Mouse (Mus musculus) brown adipose tissue, adult 24 weeks (tissue): ENCODE measurements around the gene Ktn1. TPM values are rescaled to one million over a fixed set of nuclear protein-coding genes. Genes with fewer than 3 reads are reported as not detected.

Experiments
- H3K27ac ChIP-seq: fragments of 200-500 bp; replicated peaks from 2 replicates; pipeline ENCODE4 v1.5.1; 2012; ENCODE audit warnings: low read depth, mild to moderate bottlenecking, low read length
- H3K4me1 ChIP-seq: fragments of 200-500 bp; 2 replicates; pipeline ENCODE4 v1.6.1; 2012; ENCODE audit warnings: low read length, mixed read lengths; ENCODE audit not compliant: control insufficient read depth, insufficient read depth, insufficient read length
- H3K4me3 ChIP-seq: fragments of 200-500 bp; 2 replicates; pipeline ENCODE4 v1.5.1; 2012; ENCODE audit warnings: low read depth, mild to moderate bottlenecking, low read length, moderate library complexity; ENCODE audit not compliant: insufficient read depth
- polyA plus RNA-seq: library from polyadenylated mRNA; stranded (reverse); fragments of >200 nt; gene quantifications from 2 replicates; pipeline ENCODE4 v1.2.4, GENCODE M21; 2012; ENCODE audit not compliant: missing spikeins, insufficient read depth, insufficient read length

The Ktn1 gene
- polyA plus RNA-seq, 1 experiment, result 18.3 TPM

GRCm38 (mm10) chr14:47717916-47718606 lies 69.8 kb downstream of the Ktn1 start:
- Histone ChIP-seq H3K4me1 (no peaks in the 10 kb centered on the region), H3K27ac (no peak overlapping the region), H3K4me3 (no peak overlapping the region)

DNA sequence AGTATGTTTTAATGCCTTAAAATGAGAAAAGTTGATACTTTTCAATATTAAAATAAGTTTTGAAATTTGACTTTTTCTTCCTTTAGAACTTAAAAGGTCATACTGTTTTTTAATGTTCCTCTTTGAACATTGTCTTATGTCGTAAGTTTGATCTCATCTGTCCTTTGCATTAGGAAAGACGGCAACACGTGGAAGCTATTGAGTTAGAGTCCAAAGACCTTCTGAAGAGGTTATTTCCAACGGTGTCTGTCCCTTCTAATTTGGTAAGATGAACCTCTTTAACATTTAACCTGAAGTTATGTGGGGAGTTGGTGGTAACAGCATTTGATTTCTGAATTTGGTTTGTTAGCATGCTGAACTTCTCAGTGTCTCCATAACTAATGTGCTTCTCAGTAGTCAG lies 71.8 kb downstream of the Ktn1 start:
- no peaks in the 10 kb centered on the region for H3K4me1 ChIP-seq
- no peak overlapping the region for H3K27ac ChIP-seq
- no peak overlapping the region for H3K4me3 ChIP-seq

DNA sequence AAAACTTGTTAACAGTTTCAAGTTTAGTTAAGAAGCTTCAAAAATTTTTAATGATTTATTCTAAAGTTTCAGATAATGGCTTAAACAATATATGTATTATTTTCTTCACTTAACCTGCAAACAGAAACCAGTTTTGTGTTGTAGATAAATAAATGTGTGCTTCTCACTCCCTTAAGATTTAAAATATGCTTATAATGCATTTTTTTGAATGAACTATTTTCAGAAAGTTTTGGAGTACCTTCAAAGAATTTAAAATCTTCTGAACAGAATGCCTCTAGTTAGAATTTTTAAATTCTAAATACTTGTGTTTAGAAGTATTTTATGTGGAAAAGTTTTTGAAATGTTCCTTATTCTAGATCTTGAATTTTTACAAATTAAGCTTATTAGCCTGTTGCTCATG lies 74.8 kb downstream of the Ktn1 start:
- Histone ChIP-seq H3K27ac (no peak overlapping the region), H3K4me3 (no peak overlapping the region), H3K4me1 (no peaks in the 10 kb centered on the region)

DNA sequence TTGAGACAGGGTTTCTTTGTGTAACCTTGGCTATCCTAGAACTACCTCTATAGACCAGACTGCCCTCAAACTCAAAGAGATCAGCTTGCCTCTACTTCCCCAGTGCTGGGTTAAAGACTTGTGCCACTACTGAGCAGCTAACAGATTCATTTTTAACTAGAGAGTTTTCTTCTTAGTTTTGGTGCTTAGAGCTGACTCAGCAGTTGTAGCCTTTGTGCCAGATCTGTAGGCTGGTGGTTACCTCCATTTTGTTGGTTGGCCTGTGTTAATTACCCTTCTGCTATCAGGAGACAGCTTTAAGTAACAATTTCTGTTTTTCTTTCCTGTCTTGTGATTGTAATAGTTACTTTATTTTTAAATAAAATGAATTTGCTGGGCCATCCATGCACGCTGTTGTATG lies 80.3 kb downstream of the Ktn1 start:
- H3K4me1 ChIP-seq, result no peaks in the 10 kb centered on the region
- H3K27ac ChIP-seq, result no peak overlapping the region
- no peak overlapping the region for H3K4me3 ChIP-seq

- Histone ChIP-seq H3K4me3 (no peak overlapping the region), H3K27ac (peak overlapping the region; percentile 23; the same call in 1 of the 2 replicates), H3K4me1 (no peaks in the 10 kb centered on the region)
Measured at GRCm38 (mm10) chr14:47735354-47735753, 87.1 kb downstream of the Ktn1 start.

DNA sequence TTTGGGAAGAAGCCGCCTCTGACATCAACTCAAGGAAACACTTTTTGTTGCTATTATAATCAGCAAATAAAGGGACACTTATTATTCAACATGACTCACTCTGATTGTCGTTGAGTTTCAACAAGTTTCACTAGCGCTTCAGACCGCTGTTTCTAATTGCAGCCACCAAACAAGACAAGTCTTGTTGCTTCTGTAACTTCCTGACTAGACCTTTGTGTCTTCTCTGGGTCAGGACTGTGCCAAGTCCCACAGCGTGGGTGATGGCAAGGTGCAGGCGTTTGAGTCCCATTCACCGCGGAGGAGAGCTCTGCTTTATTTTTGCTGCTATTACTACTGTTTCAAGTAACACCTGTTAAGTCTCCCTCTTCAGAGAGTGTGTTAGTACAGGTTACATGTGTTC lies 88.2 kb downstream of the Ktn1 start:
- H3K27ac ChIP-seq, result no peak overlapping the region
- H3K4me3 ChIP-seq, result no peak overlapping the region
- no peaks in the 10 kb centered on the region for H3K4me1 ChIP-seq

- Histone ChIP-seq H3K4me1 (no peaks in the 10 kb centered on the region), H3K4me3 (no peak overlapping the region), H3K27ac (no peak overlapping the region)
Measured at GRCm38 (mm10) chr14:47740316-47740996, 92.2 kb downstream of the Ktn1 start.

GRCm38 (mm10) chr14:47741046-47741445 lies 92.8 kb downstream of the Ktn1 start:
- Histone ChIP-seq H3K4me3 (no peak overlapping the region), H3K27ac (no peak overlapping the region), H3K4me1 (no peaks in the 10 kb centered on the region)

DNA sequence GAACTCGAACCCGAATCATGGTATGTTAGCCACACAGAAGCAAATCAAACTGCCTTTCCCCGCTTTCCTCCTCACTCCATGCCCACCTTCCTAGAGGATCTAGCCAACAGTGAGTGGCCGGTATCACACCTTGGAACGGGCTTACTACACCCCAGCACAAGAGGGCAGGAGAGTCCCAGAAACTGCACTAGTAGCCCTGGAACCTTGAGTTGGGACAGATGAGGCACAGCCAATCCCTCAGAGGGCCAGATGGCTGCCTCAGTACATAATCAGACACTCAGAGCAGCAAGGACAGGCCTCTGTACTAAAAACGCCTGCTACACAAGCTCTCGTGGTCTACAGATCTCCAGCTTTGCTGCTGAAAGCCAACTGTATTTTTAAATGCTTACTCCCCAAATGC lies 94.4 kb downstream of the Ktn1 start:
- H3K27ac ChIP-seq, result no peak overlapping the region
- H3K4me3 ChIP-seq, result no peak overlapping the region
- peaks cover 5% of the 10 kb centered on the region; the same call in 1 of the 2 replicates for H3K4me1 ChIP-seq

GRCm38 (mm10) chr14:47745086-47745485 lies 96.8 kb downstream of the Ktn1 start:
- H3K4me3 ChIP-seq, result no peak overlapping the region
- H3K27ac ChIP-seq, result no peak overlapping the region
- H3K4me1 ChIP-seq, result peaks cover 5% of the 10 kb centered on the region; the same call in 1 of the 2 replicates

DNA sequence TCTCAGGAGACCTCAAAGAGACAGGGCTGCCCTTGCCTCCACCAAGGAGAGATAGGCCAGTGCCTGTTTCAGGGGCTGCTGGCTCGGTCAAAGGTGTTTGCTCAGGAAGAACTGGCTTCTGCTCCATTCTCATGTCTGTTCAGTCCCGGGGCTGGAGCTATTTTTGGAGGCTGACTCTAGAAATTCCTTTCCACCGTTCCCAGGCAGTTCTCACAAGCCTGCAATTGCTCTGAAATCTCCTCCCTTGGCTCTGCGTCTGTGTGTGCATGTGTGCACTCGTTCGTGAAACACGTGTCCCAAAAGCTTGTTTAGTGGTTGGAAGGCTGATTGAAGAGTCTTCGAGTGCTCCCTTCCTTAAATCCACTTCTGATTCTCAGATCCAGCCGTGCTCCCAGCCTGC lies 99.3 kb downstream of the Ktn1 start:
- Histone ChIP-seq H3K4me1 (peaks cover 5% of the 10 kb centered on the region; the same call in 1 of the 2 replicates), H3K27ac (peak overlapping the region; percentile 44), H3K4me3 (no peak overlapping the region)

- Histone ChIP-seq H3K4me1 (peaks cover 5% of the 10 kb centered on the region; the same call in 1 of the 2 replicates), H3K27ac (no peak overlapping the region), H3K4me3 (no peak overlapping the region)
Measured at GRCm38 (mm10) chr14:47748714-47749113, 100.5 kb downstream of the Ktn1 start.

DNA sequence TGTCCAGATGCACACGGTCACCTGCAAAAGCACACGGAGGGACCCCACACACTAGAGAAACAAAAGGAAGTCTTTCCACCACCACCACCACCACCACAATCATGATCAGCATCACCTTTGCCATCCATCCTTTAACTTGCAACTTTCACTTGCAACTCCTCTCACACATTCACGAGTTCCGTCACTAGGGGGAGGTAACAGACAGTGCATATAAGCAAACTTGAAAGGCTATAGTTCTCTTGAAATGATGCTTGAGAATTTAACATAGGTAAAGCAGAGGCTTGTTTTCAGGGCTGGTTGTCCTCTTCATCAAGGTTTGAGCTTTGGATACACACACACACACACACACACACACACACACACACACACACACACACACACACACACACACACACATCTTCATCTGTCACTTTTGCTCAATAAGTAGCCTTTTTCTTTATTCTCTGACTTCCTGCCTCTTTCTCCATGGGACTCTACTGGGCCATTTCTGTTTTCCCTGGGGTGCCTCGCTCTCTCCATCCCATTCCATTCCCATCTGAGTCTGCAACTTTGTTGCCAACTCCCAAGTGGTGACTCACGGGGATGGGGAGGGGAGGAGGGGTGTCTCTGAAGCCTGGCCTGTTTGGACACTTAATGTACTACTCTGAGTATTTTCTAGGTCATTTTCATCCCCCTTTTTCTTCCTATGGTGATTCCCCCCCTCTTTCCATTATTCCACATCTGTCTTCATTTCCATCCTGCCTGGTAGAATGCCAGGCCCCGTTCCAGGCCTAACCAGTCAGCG lies 103.4 kb downstream of the Ktn1 start:
- no peak overlapping the region for H3K4me3 ChIP-seq
- 0 out of 2 replicates have a peak overlapping the region, but pooled peaks have one; percentile 19 for H3K27ac ChIP-seq
- peaks cover 5% of the 10 kb centered on the region; the same call in 1 of the 2 replicates for H3K4me1 ChIP-seq

GRCm38 (mm10) chr14:47753561-47753960 lies 105.3 kb downstream of the Ktn1 start:
- Histone ChIP-seq H3K4me3 (no peak overlapping the region), H3K27ac (no peak overlapping the region), H3K4me1 (no peaks in the 10 kb centered on the region)

DNA sequence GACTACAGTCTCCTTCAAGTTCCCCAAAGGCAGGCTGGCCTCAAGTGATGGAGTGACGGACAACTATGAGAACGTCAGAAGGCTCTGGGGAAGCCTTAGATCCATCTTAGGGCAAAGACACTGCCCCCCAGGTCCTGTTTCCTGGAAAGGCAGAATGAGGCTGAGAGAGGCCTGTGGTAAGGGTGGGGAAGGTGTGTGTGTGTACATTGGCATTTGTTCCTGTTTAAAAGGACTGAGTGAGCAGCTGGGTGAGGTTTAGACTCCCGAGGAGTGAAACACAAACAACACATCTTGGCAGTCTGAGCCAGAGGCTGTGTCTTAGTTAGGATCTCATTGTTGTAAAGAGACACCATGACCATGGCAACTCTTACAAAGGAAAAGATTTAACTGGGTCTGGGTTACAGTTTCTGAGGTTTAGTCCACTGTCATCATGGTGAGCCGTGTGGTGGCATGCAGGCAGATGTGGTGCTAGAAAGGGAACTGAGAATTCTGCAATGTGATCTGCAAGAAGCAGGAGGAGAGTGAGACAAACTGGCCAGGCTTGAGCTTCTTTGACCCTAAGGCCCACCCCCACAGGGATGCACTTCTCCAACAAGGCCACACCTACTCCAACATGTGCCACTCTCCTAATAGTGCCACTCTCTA lies 106.1 kb downstream of the Ktn1 start:
- no peak overlapping the region for H3K27ac ChIP-seq
- H3K4me1 ChIP-seq, result no peaks in the 10 kb centered on the region
- H3K4me3 ChIP-seq, result no peak overlapping the region
